Mouse (Mus musculus): Measurements from ENCODE around the gene Cpd.
A peak's percentile ranks its signal among the peaks of the same experiment; 100 is the strongest.
"Not testable (repeated sequence)": the region's sequence is repeated elsewhere in the genome, so short reads cannot be mapped to it uniquely, and the experiment has no call there.

Gene Cpd

DNA sequence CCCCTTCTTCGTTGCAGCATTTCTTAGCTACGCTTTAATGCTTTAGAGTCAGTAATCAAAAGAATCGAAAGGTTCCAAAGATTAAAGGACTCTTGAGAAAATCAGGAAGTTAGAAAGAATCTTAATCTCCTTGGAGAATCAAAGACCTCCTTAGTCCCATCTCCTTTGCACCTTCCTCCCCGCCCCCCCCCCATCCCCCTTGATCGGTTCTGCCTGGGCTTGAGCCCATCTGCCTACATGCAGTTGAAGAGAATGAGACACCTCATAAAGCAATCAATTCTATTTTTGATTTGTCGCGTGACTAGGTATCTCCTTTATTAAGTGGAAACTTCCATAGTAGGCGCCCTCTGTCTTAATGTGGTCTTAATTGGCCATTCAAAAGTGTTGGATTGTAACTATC, 536 bp upstream of the Cpd start:
- no peak for DNase-seq (ENCODE audit: low spot score)

DNA sequence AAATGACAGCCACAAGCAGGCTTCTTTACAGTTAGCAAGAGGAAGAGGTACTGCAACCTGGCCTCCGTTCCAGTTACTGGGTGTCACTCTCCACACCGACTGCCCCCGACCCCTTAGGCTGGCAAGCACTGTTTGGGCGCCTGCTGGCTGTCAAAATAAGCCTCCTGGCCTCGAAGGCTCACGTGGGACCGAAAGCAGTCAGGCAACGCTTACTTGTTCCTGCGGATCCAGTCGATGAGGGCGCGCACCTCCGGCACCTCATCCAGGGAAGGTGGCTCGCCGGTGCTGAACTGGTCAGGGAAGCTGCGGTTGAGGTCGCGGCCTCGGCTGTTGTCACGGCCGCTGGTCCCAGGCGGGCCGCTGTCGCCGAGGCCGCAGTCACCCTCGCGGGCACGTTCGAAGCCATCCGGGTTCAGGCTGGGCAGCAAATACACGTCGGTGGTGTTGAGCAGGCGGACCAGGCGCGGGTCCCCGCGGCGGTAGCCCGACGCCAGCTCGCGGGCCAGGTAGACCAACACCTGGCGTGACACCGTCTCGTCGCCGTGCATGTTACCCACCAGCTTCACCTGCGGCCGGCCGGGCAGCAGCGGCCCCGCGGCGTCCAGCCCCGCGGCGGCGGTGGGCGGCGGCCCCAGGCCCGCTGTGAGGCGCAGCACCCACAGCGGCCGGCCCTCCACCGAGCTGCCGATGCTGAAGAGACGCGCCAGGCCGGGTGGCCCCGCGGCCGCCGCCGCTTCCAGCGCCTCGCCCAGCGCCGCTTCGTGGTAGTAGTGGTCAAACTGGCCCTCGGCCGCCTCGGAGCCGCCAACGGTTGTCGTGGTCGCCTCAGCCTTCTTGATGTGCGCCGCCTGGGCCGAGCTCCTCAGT, 574 bp downstream of the Cpd start:
- DNase-seq (ENCODE audit: low spot score): peak; percentile 45

DNA sequence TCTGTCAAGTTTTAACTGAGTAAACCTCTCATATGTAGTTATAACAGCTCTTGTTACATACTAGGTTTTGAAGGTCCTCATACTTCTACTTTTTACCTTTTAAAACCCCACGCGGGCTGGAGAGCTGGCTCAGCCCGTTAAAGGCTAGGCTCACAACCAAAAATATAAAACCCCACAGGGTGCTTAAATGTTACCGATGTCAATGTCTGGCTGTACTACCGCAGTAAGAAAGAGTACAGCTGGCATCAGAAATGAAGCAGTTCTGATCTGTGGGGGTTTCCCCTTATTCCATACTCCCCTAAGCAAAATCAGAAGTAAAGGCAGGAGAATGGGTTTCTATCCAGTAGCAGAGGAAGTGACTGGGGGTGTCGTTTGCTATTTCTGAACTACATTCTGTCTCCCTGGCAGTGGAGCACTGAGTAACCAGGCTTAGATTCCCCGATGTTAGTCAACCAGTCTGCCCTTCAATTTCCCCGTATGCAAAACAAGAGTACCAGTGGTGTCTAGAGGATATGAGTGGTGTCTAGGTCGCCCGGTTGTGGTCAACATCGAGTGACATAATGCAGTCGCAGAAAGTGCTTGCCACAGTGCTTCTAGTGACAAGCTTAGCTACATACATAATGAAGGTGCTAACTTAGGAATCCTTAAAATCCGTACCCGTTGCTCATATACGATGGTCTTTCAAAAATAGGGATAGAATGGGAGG, 1.4 kb downstream of the Cpd start:
- DNase-seq (ENCODE audit: low spot score): no peak

DNA sequence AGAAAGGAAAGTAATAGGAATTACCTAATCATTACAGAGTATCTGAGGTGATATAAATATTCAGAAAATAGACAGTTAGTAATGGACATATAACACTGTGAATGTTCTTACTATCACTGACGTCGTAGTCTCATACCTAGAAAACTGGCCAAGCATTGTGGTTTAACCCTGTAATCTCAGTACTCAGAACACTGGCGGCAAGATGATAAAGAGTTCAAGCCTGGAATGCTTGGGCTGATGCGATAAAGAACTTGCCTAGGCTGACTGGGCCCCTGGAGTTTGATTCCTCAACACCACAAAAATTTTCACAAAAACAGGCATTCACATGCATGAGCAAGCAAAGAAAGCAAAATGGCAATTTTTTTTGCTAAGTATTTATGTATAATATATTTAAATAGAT, 8.2 kb downstream of the Cpd start:
- DNase-seq (ENCODE audit: low spot score): no peak

DNA sequence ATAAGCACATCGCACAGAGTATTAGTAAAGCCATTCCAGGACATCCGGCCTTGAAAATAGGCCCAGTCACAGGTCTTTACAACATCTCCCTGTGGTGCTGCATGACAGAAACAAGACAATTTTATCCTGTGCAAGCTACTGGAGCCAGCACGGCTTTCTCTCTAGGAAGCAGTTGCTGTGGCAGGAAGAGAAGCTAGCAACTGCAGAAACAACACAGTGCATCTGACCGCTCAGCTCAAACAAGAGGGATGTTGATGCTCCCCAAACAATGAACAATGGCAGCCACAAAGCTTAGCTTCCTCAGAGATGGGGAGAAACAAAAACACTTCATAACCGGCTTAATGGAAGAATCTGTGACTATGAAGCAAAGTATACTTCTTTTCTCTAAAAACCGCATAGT, 10.5 kb downstream of the Cpd start:
- DNase-seq (ENCODE audit: low spot score): no peak

DNA sequence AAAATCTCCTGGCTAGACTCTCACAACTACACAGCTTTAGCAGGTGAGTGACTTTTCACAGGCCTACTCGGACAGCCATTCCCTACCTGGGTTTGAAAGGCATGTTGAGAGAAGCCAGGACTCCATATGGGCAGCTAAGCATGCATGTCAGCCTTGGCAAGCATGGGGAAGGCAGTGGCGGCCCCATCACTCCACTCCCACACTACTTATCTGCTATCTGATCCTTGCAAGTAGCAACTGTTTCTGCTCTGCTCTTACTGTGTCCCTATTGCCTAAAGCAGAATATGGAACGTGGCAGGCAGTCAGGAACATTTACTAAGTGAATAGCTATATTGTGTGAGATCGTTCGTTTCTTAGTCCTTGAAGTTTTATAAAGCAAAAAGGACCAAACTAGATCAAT, 10.9 kb downstream of the Cpd start:
- DNase-seq (ENCODE audit: low spot score): no peak

DNA sequence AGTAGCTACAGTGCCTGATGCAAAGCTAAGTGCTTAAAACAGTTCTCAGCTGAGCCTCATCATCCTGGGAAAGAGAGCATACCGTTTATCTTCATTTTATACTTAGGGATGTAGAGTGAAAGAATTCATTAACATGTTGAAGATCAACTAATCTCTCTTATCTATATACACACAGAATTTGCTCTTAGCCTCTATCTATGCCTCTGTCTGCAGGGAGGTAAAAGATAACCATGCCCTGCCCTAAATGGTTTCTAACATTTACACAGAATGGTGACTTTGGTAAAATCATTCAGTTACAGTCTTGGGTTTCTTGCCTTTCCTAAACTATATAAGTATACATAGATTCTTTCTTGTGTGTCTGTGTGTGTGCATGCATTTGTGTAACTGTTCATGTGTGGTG, 12.2 kb downstream of the Cpd start:
- DNase-seq (ENCODE audit: low spot score): no peak

DNA sequence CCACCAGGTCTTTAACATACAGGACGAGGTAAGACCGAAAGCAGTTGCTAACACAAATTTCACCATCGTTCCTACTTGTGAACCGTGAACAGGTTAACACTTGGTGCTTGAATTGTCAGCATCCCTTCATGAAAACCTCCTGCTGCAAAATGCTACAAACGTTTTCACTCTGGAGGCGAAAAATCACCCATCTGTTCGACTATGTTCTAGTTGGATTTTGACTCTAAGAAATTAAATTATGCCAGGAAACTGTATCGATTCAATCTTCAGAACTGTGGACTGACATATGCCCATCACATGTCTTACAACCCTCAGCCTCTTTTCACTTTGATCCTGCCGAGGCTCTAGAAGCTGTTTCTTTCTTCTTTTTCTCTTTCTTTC, 21.9 kb downstream of the Cpd start:
- no peak for DNase-seq (ENCODE audit: low spot score)

DNA sequence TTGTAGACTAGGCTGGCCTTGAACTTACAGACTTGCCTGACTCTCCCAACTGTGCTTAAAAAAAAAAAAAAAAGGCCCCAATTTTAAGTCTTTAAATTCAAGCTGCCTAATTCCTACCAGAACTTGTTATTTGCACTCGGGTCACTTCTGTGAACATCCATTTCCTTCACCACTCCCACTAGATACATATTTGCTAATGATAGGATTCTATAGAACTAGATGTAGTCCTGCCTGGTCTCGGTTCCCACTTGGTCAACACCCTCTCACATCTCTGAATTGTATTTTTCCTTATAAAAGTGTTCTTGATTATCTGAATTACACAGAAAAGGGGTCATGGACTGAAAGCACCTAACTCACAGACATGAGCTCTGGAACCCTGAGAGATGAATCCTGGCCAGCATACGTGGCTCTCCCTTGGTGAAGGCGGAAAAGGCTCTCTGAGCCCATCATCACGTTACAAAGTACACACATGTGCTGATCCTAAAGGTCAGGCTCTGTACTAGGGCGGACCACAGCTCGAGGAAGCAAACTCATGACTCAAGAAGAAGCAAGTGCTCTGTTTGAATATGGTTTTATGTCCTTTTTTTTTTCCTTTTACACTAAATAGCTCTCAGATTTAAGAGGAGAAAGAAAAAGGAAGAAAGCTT, 22.5 kb downstream of the Cpd start:
- no peak for DNase-seq (ENCODE audit: low spot score)

DNA sequence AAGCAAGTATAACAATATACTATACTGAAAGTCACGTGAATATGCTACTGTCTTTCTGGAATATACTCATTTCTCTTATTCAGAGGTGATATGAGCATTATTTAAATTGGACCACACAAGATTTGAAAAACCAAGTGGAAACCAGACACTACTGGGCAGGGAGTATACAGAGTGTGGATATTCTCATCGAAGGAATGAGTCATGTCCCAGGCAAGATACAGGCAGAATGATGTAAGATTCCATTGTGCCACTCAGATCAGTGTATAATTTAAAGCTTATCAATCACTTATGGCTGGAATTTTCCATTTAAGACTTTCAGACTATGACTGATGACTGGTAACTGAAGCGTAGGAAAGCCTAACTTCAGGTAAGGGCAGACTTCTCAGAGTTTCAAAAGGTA, 23.2 kb downstream of the Cpd start:
- DNase-seq (ENCODE audit: low spot score): no peak

DNA sequence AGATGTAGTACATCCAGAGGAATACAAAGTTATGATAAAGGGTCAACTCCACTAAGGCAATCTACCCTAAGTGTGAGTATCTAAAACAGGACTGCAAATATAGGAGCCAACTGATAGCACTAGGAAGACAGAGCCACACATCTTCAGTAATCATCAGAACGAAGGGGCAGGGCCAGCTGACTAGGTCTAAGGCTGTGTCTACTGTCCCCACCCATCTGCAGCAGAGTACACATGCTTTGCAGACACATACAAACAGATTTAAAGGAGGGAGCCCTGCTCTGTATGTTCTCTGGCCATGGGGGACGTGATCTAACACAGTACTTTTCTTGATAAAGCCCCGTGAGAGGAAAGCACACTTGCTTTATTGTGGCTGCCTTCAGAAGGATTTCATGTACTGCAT, 25.5 kb downstream of the Cpd start:
- no peak for DNase-seq (ENCODE audit: low spot score)

DNA sequence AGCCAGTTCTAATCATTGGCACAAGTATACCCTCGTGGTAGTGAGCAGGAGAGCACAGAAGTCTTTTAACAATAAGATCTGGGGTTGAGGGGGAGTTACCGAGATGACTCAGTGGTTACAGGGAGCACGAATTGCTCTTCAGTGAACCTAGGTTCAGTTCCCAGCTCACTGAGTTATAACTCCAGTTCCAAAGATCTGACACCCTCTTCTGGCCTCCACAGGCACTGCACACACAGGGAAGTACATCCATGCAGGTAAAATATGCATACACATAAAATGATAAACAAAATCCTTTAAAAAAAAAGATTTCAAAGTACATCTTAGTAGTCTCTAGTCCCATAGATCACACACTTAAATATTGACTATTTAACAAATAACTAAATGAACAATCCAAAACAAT, 29.2 kb downstream of the Cpd start:
- no peak for DNase-seq (ENCODE audit: low spot score)

DNA sequence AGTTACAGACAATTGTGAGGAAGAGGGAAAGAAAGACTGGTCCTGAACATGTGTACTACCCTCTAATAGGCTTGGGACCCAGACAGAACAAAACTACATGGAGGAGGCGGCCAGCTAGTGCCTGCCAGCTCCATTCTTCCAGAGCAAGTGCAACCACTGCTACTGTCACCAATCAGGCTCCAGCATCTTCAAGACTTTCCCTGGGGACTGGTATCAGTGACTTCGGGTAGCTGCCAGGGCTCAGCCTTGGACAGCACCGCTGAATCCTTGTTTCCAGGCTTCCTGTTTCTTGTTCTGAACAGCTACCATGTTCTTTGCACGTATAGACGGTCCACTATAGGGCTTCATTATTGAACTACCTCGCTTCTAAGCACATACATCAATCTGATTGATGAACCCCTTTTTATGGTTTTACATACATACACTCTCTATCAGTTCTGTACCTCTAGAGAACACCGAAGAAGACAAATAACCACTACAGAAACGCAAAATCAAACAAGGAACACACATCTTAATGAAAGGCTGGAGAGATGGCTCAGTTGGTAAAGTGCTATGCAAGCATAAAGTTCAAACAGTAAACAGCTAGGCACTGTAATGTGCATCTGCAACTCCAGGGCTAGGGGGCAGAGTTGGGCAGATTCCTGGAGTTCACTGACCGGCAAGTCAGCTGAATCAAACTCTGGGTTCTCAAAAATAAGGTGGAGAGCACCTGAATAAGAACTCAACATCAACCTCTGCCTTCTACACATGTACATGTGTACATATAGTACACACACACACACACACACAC, 35.9 kb downstream of the Cpd start:
- DNase-seq (ENCODE audit: low spot score): no peak

DNA sequence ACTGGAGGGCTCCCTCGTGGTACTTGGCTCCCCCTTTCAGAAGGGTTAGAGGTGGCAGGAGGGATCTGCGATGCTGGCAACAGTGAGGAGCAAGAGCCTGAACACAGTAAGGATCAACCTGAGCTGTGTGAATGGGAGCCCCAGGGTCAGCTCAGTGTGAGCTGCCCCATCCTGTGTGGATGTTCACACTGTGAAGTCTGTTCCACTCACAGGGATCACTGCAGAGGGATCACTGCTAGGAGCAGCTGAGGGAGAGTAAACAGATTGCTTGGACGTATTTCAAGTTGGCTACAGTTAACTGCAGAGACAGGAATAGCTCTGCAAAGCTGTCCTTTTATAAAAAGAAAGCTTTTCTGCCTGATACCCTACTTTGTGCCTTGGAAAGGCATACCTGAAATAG, 37.4 kb downstream of the Cpd start:
- DNase-seq (ENCODE audit: low spot score): no peak

DNA sequence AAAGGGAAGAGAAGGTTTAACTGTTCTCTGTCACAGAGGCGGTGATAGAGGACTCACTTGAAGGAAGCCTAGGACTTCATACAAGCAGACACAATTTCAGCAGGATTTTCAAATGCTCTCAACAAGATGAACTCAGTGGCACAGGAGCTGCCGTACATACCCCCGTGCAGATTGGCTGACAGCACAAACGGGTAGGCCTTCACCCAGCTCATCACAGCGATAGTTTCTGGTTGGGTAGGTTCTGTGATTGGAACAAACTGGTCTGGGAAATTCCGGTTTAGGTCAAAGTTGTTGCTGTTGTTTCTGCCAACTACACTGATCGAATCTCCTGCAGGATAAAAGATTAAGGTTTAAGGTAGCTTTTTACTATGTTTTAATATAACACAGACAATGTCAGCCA, 38.3 kb downstream of the Cpd start:
- no peak for DNase-seq (ENCODE audit: low spot score)

DNA sequence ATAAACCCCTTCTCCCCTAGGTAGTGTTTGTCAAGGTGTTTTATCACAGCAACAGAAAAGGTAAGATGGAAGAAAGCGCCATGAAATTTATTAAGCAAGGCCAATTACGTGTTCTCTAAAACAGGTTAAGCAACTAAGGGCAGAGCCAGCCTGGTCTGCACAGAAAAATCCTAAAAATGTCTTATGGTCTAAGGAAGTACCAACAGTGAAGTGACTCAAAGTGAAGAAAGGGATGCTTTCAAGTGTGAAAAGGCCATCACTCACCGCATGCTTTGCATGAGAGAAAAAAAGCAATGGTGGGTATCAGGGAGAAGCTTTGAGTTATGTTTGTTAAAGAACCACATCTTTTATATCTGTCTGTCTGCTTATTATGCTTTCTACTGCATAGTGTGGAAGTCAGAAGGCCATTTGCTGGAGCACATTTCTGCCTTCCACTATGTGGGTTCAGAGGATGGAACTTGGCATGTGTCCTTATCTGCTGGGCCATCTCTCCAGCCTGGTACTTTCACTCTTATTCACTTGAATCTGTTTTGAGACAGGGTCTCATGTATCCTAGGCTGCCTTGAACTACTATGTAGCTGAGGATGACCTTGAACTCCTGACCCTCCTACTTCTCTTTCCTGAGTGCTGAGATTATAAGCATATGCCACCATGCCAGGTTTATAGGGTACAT, 39.7 kb downstream of the Cpd start:
- no peak for DNase-seq (ENCODE audit: low spot score)

DNA sequence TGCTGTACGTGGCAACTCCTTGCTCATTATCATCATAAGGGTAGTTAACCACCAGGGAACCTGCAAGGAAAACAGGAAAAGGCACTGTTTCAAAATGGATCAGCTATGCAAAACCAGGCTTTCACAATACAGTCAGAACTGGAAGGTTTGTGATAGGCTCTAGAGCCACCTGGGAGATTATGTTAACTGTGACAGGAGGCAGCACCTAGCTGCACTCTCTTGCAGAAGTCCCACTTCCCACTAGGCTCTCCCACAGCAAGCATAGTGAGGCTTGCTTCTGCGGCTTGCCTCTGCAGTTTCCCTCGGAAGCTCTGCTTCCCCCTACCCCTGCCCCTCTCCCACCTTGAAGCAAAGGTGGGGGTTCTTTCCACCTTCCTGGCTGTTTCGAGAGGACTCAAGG, 40.8 kb downstream of the Cpd start:
- no peak for DNase-seq (ENCODE audit: low spot score)

DNA sequence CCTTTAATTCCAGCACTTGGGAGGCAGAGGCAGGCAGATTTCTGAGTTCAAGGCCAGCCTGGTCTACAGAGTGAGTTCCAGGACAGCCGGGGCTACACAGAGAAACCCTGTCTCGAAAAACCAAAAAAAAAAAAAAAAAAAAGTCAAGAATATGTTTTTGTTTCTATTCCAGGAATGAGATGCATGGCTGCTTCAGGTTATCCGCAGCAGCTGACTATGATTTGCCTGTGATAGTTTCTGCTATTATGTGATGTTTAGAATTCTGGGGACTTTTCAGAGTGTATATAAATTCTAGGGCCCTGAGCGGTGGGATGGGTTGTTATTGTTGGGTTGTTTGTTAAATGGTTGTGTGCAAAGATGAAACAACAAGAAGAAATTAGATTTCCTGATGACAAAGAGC, 41.7 kb downstream of the Cpd start:
- DNase-seq (ENCODE audit: low spot score): not testable (repeated sequence)

DNA sequence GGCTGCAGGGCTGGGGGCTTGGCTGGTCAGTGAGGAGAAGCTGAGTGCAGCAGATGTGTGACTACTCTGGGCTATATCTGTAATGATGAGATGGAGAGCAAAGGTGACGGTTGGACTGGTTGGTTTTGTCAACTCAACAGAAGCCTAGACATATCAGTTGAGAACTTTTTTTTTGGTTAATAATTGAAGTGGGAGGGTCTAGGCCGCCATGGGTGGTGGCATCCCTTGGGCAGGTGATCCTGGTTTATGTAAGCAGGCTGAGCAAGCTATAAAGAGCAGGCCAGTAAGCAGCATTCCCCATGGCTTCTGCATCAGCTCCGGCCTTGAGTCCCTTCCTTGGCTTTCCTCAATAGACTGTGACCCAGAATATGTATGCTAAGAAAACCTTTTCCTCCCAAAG, 43.6 kb downstream of the Cpd start:
- peak; percentile 62 for DNase-seq (ENCODE audit: low spot score)

DNA sequence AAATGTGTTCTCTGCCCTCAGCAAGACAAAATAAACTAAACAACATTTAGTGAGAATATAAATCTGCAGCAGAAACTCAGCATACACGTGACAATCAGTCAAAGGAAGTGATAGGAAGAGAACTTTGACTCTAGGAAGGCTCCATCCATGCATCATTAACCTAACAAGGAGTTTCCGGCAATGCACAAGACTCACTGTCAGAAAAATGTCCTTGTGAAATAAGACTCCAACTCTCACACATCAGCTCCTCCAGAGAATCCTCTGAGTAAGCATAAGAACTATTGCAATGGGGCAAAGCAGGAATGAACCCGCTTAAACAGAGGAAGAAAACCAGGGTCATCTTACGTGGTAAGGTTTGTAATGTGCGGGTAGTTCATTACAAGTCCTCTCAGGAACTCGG, 49.6 kb downstream of the Cpd start:
- DNase-seq (ENCODE audit: low spot score): peak; percentile 47

DNA sequence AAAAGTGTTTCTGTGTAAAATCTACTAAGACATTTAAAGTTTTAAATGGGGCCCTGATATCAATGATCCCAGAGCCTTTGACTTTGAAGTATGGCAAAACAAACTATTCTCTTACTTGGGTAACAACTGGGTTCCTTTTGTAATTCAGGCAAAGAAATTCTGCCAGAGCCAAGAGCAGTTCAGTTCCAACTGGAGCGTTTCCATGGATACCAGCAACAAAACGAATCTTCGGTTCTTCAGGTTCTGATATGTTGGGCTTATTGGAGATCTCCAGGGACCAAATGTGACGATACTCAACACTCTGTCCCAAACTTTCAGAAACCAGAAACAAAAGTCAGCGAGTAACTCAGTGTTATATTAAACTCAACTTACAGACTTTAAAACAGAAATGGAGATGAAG, 51.5 kb downstream of the Cpd start:
- DNase-seq (ENCODE audit: low spot score): no peak

DNA sequence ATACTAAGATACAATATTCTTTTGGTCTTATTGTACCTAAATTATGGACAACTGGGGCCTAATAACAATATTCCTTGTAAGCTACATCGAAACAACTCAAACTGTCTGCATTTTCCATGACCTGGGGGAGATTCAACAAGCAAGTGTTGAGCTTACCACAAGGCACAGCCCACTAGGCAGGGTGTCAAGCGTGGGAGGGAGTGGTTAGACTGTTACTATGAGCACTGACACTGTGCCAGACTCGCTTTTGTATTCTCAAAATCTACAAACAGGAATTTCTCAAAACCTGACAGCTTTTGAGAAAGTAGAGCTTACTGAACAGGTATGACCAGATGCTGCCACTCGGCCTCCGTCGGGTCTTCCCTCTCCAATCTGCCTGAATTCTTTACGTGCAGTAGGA, 55.5 kb downstream of the Cpd start:
- no peak for DNase-seq (ENCODE audit: low spot score)

All from yolk sac, embryonic 10.5 days (tissue).